Mouse (Mus musculus) stomach, postnatal 0 days (tissue): ENCODE results near the gene Slc2a13.

Source experiments
- CTCF ChIP-seq: IDR thresholded peaks from 2 replicates; pipeline ENCODE4 v1.5.1; 2016; ENCODE audit warnings: antibody characterized with exemption, low read depth, mild to moderate bottlenecking, moderate library complexity
- EP300 ChIP-seq: optimal IDR thresholded peaks from 2 replicates; pipeline ENCODE3; 2016; ENCODE audit warnings: antibody characterized with exemption

DNA sequence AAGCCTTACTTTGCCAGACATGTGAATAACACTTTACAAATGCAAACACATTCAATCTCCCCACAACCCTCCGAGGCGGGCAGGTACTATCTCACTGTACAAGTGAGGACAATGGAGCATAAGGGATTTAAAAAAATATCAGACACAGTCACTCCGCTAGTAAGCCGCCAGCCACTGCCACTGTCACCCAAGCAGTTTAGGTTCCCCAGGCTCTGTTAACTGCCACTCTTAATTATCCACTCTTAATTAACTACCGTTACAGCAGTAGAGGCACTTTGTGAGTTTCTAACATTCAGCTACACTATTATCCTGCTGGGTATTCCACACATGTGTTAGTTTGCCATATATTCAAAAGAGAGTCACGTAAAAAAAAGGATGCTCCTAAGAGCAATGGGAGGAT is 11.3 kb downstream of the Slc2a13 start:
- TF ChIP-seq CTCF (no peak), EP300 (no peak)
